In genomic region chr15:13244306-13244705, GRCm38 (mm10) we compare ENCODE assay signal across 10 mouse cellular contexts.
DNase-seq lines count a peak whose midpoint lies in the region; ATAC-seq lines count a peak whose summit lies in the region.
"Had no signal": no experiment of that assay in that cellular context is flagged by ENCODE, and none has a peak within 500 bp of the region (broad histone marks: within the 10 kb centered on the region; RNA-seq: fewer than 3 reads in every experiment).

No protein-coding gene starts in this region.

- 0 out of 2 replicates have a peak, but pooled peaks cover 4% of the 10 kb centered on the region for H3K4me1 ChIP-seq in heart, embryonic 10.5 days
- peaks cover 4% of the 10 kb centered on the region; the same call in 1 of the 2 replicates for H3K4me1 ChIP-seq in embryonic facial prominence, embryonic 13.5 days

- no peaks in the 10 kb centered on the region for H3K27me3 ChIP-seq in heart, embryonic 10.5 days (ENCODE audit: insufficient read depth, poor library complexity, severe bottlenecking)
- no peaks in the 10 kb centered on the region for H3K27me3 ChIP-seq in embryonic facial prominence, embryonic 13.5 days

- no peaks in the 10 kb centered on the region for H3K36me3 ChIP-seq in heart, embryonic 10.5 days
- no peaks in the 10 kb centered on the region for H3K36me3 ChIP-seq in embryonic facial prominence, embryonic 13.5 days

- H3K9me3 ChIP-seq in heart, embryonic 10.5 days, result no peaks in the 10 kb centered on the region
- H3K9me3 ChIP-seq in embryonic facial prominence, embryonic 13.5 days, result no peaks in the 10 kb centered on the region

- peak; percentile 77 for DNase-seq in heart, embryonic 10.5 days (ENCODE audit: low spot score)
- no peak for DNase-seq in heart, postnatal 36 days
- DNase-seq in 3T3-L1 (ENCODE audit: low read depth, low spot score), result peak; percentile 65
- peak; percentile 55 for DNase-seq in kidney, postnatal 10 days
- no peak for DNase-seq in spleen, adult 12 weeks (ENCODE audit: low spot score)
- DNase-seq: cerebellum, postnatal 25 days had no signal

- intact Hi-C loops in heart, postnatal 36 days (cut with DNase I), result no loop called here

- 0 out of 2 replicates have a peak, but pooled peaks have one; percentile 48 for ATAC-seq in embryonic facial prominence, embryonic 13.5 days (ENCODE audit: insufficient number of reproducible peaks, insufficient read depth, low FRiP score, low TSS enrichment, low read depth)
- ATAC-seq in inflammation-experienced regulatory T-cells, adult 6 months, result no peak
- no peak for ATAC-seq in erythroblast, adult 5-6 weeks (replicated peaks; ENCODE audit: low FRiP score, poor library complexity, severe bottlenecking)
- ATAC-seq: activated CD4-positive, CD25-positive, alpha-beta regulatory T cell, adult 4 months had no signal

- 18% methylated on average over 14 of the region's 14 CpGs for WGBS in heart, embryonic 10.5 days
- 15% methylated on average over 14 of the region's 14 CpGs for WGBS in embryonic facial prominence, embryonic 13.5 days

- peak overlapping the region; percentile 53 for H3K4me2 ChIP-seq in embryonic facial prominence, embryonic 13.5 days

- H3K27ac ChIP-seq in heart, embryonic 10.5 days, result peak overlapping the region; percentile 29; the same call in 1 of the 2 replicates
- H3K27ac ChIP-seq in embryonic facial prominence, embryonic 13.5 days, result no peak overlapping the region

- H3K4me3 ChIP-seq in heart, embryonic 10.5 days, result peak overlapping the region; percentile 40; the same call in 1 of the 2 replicates
- H3K4me3 ChIP-seq in embryonic facial prominence, embryonic 13.5 days, result 0 out of 2 replicates have a peak overlapping the region, but pooled peaks have one; percentile 7

- no peak overlapping the region for H3K9ac ChIP-seq in embryonic facial prominence, embryonic 13.5 days

Comparison
In these comparisons a context has a peak if more than half of its experiments do, and no peak if none do; other contexts are left out.
1. DNase-seq: peak in heart, embryonic 10.5 days (single experiment), 3T3-L1 (single experiment) and kidney, postnatal 10 days (single experiment); none in heart, postnatal 36 days (0 of 2) and spleen, adult 12 weeks (single experiment).